Mouse (Mus musculus) B cell, adult (primary cell): ENCODE data around the gene Fmr1. TPM values are rescaled to one million over a fixed set of nuclear protein-coding genes. Genes with fewer than 3 reads are reported as not detected.

ENCODE experiments used
- total RNA-seq: library from RNA; stranded (reverse); gene quantifications from 4 replicates; pipeline ENCODE4 v1.2.4, GENCODE M21; 2023; ENCODE audit not compliant: inconsistent age

Gene Fmr1
- 75.9 to 93.4 TPM (median 88.5 TPM) in 4 replicates for total RNA-seq

DNA sequence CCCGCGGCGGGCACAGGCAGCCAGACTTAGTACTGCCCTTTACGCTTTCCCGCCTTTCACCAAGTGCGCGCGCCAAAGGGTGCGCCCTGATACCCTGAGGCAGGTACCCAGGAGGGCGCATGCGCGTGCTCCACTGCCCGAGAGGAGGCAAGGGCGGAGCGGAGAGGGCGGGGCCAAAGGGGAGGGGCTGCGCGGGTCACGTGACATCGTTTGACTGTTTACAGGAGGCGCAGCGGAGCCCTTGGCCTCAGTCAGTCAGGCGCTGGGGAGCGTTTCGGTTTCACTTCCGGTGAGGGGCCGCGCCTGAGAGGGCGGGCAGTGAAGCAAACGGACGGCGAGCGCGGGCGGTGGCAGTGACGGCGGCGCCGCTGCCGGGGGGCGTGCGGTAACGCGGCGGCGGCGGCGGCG, at the start of gene Fmr1:
TSS of gene Fmr1 (plus strand) at position 209 of the 408 bp plus-strand sequence.

DNA sequence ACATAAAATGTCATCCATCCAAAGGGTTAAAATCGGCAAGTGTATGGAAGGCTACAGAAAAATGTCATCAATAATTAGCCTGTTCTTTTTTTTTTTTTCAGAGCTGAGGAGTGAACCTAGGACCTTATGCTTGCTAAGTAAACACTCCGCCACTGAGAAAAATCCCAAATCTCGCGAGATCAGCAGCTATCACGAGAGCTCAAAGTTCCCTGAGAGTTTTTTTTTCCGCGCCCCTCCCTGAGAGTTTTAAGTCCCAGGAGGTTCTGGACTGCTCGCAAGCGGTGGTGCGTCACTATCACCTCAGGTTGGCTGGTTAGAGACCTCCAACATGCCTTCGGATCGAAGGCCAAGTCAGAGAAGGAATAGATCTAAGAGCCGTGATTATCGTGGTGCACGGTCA, 83.3 kb downstream of the Fmr1 start, which contains the start of gene Fmr1nb:
TSS of gene Fmr1nb (plus strand) at position 234 of the 400 bp plus-strand sequence.

Other genes with a start within 250 kb of the Fmr1 start
- gene Fmr1nb, start 83.3 kb downstream of the Fmr1 start, total RNA-seq, result not detected in 4 replicates
- gene Gm14698, start 142.6 kb downstream of the Fmr1 start, total RNA-seq, result 1.4 to 5.2 TPM (median 2.3 TPM) in 4 replicates
- not detected in 4 replicates for gene Gm6812, start 214.5 kb downstream of the Fmr1 start, total RNA-seq